Mouse (Mus musculus) testis, postnatal 14 days (tissue): ENCODE data around the gene Sorbs2.

Experiments
- DNase-seq: peaks from one replicate; pipeline ENCODE4 v3.0.0; 2021; ENCODE audit warnings: low spot score

The Sorbs2 gene

GRCm38 (mm10) chr8:45682845-45683383 is 175.3 kb downstream of the Sorbs2 start:
- no peak for DNase-seq

- DNase-seq: no peak
These were observed 180.5 kb downstream of the Sorbs2 start for GRCm38 (mm10) chr8:45687942-45688695.

GRCm38 (mm10) chr8:45689611-45690207 is 182.1 kb downstream of the Sorbs2 start:
- DNase-seq: no peak

GRCm38 (mm10) chr8:45700100-45700499 is 192.5 kb downstream of the Sorbs2 start:
- DNase-seq: no peak

- DNase-seq: no peak
These were observed 196.1 kb downstream of the Sorbs2 start for GRCm38 (mm10) chr8:45703700-45704101.

- DNase-seq: no peak
These were observed 201.5 kb downstream of the Sorbs2 start for GRCm38 (mm10) chr8:45709098-45709497.

GRCm38 (mm10) chr8:45709734-45710133 is 202.1 kb downstream of the Sorbs2 start:
- peak; percentile 11 for DNase-seq

GRCm38 (mm10) chr8:45712610-45713009 is 205.0 kb downstream of the Sorbs2 start:
- no peak for DNase-seq

- no peak for DNase-seq
These were observed 207.2 kb downstream of the Sorbs2 start for GRCm38 (mm10) chr8:45714806-45715205.

- no peak for DNase-seq
These were observed 207.9 kb downstream of the Sorbs2 start for GRCm38 (mm10) chr8:45715330-45716027.

GRCm38 (mm10) chr8:45719776-45720175 is 212.2 kb downstream of the Sorbs2 start:
- no peak for DNase-seq

GRCm38 (mm10) chr8:45724204-45724603 is 216.6 kb downstream of the Sorbs2 start:
- no peak for DNase-seq

GRCm38 (mm10) chr8:45725321-45725720 is 217.7 kb downstream of the Sorbs2 start:
- DNase-seq: no peak

- no peak for DNase-seq
These were observed 222.3 kb downstream of the Sorbs2 start for GRCm38 (mm10) chr8:45729850-45730382.

- no peak for DNase-seq
These were observed 223.2 kb downstream of the Sorbs2 start for GRCm38 (mm10) chr8:45730795-45731194.

GRCm38 (mm10) chr8:45734071-45734470 is 226.5 kb downstream of the Sorbs2 start:
- no peak for DNase-seq

- DNase-seq: no peak
These were observed 229.7 kb downstream of the Sorbs2 start for GRCm38 (mm10) chr8:45737266-45737665.

GRCm38 (mm10) chr8:45743326-45743725 is 235.7 kb downstream of the Sorbs2 start:
- DNase-seq: no peak

GRCm38 (mm10) chr8:45743739-45744138 is 236.2 kb downstream of the Sorbs2 start:
- no peak for DNase-seq

GRCm38 (mm10) chr8:45751512-45752502 is 244.2 kb downstream of the Sorbs2 start:
- DNase-seq: no peak

- DNase-seq: no peak
These were observed 247.9 kb downstream of the Sorbs2 start for GRCm38 (mm10) chr8:45755482-45755881.
